In the genomic region with DNA sequence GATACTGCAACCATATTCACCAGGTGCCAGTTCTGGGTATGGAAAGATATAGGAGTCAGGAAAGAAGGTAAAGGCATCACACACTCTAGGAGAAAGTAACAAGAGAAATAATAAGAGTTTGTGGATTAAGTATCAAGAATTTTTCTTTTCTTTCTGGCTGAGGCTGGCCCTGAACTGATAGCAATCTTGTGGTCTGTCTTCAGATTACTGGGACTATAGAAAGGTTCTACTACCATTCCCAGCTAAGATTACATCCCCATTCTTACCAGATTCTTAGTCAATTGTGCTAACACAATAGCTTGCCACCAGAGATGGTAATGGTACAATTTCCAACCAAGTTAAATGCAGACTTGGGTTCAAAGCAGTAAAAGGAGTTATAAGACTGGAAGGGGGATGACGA, we compare ENCODE assay signal across 21 mouse cellular contexts.
DNase-seq lines count a peak whose midpoint lies in the region; ATAC-seq and TF ChIP-seq lines count a peak whose summit lies in the region.
"Had no signal": no experiment of that assay in that cellular context is flagged by ENCODE, and none has a peak within 500 bp of the region (broad histone marks: within the 10 kb centered on the region; RNA-seq: fewer than 3 reads in every experiment).

No protein-coding gene starts in this region.

- H3K4me2 ChIP-seq in heart, embryonic 12.5 days, result no peak overlapping the region
- H3K4me2 ChIP-seq in heart, embryonic 16.5 days (ENCODE audit: low read depth, low read length), result no peak overlapping the region
- H3K4me2 ChIP-seq in midbrain, embryonic 14.5 days (ENCODE audit: low read length), result no peak overlapping the region
- H3K4me2 ChIP-seq: embryonic facial prominence, embryonic 12.5 days; embryonic facial prominence, embryonic 15.5 days; hindbrain, embryonic 12.5 days; hindbrain, embryonic 15.5 days had no signal

- no peak for ATAC-seq in heart, embryonic 12.5 days (ENCODE audit: insufficient number of reproducible peaks, low FRiP score)
- ATAC-seq in heart, embryonic 16.5 days (replicated peaks; ENCODE audit: extremely low read depth, insufficient read depth, low FRiP score), result no peak
- ATAC-seq in midbrain, embryonic 14.5 days (ENCODE audit: low FRiP score, low TSS enrichment), result no peak
- ATAC-seq: forebrain, embryonic 14.5 days; forebrain, postnatal 0 days; Patski had no signal

- H3K79me2 ChIP-seq in MEL (ENCODE audit: control insufficient read depth, insufficient read depth, low read length, poor library complexity), result no peaks in the 10 kb centered on the region

- H3K4me1 ChIP-seq in heart, embryonic 12.5 days (replicated peaks), result peaks cover 94% of the 10 kb centered on the region
- peaks cover 92% of the 10 kb centered on the region for H3K4me1 ChIP-seq in heart, embryonic 16.5 days (ENCODE audit: control insufficient read depth, insufficient read depth, low read length)
- peaks cover 37 to 41% of the 10 kb centered on the region in 2 experiments for H3K4me1 ChIP-seq in MEL (ENCODE audit: control insufficient read depth in 1 of 2, insufficient read depth in 2 of 2, low read length in 2 of 2)
- 0 out of 2 replicates have a peak, but pooled peaks cover 7% of the 10 kb centered on the region for H3K4me1 ChIP-seq in midbrain, embryonic 14.5 days (ENCODE audit: control insufficient read depth, insufficient read depth, low read length)

- peak overlapping the region; percentile 91 for H3K27ac ChIP-seq in heart, embryonic 12.5 days (ENCODE audit: poor library complexity, severe bottlenecking)
- H3K27ac ChIP-seq in heart, embryonic 16.5 days (ENCODE audit: low read length), result peak overlapping the region; percentile 89
- no peak overlapping the region for H3K27ac ChIP-seq in MEL (ENCODE audit: control insufficient read depth, low read depth, low read length)
- no peak overlapping the region for H3K27ac ChIP-seq in midbrain, embryonic 14.5 days (replicated peaks; ENCODE audit: low read depth, low read length)
- H3K27ac ChIP-seq: embryonic facial prominence, embryonic 12.5 days; embryonic facial prominence, embryonic 15.5 days; hindbrain, embryonic 12.5 days; hindbrain, embryonic 15.5 days had no signal

- TF ChIP-seq RAD21 in MEL (IDR thresholded peaks at IDR 0.05; ENCODE audit: low read depth, low read length), result no peak

- WGBS in heart, embryonic 12.5 days, result 84% methylated on average over 1 of the region's 1 CpGs
- 86% methylated on average over 1 of the region's 1 CpGs for WGBS in heart, embryonic 16.5 days
- 75% methylated on average over 1 of the region's 1 CpGs for WGBS in midbrain, embryonic 14.5 days

- DNase-seq in heart, adult 18-20 months, result no peak
- no peak for DNase-seq in heart, adult 8-10 months (ENCODE audit: low spot score)
- DNase-seq in 416B (ENCODE audit: low read depth) (peak; percentile 34), MEL (ENCODE audit: low read depth, low spot score) (no peak)
- no peak for DNase-seq in midbrain, embryonic 14.5 days
- DNase-seq: adrenal gland, postnatal 10 days; adrenal gland, postnatal 36 days; cerebellum, adult 11 months; cerebellum, adult 9-11 months; cerebellum, postnatal 25 days; forebrain, postnatal 0 days; gastrocnemius, postnatal 14 days; heart, postnatal 10 days had no signal

- H3K4me3 ChIP-seq in heart, embryonic 12.5 days, result no peak overlapping the region
- no peak overlapping the region for H3K4me3 ChIP-seq in heart, embryonic 16.5 days (ENCODE audit: low read length)
- no peak overlapping the region for H3K4me3 ChIP-seq in MEL (ENCODE audit: control insufficient read depth in 1 of 2, insufficient read depth in 1 of 2, low read depth in 2 of 2, low read length in 2 of 2)
- H3K4me3 ChIP-seq in midbrain, embryonic 14.5 days (replicated peaks; ENCODE audit: low read depth, low read length), result no peak overlapping the region
- H3K4me3 ChIP-seq: embryonic facial prominence, embryonic 12.5 days; embryonic facial prominence, embryonic 15.5 days; hindbrain, embryonic 12.5 days; hindbrain, embryonic 15.5 days had no signal

- no peak for TF ChIP-seq CTCF in MEL (IDR thresholded peaks at IDR 0.05 in 2 of 3, conservative IDR thresholded peaks at IDR 0.05 in 1 of 3; ENCODE audit: control insufficient read depth in 1 of 3, insufficient read depth in 1 of 3, low read depth in 2 of 3, low read length in 3 of 3, poor library complexity in 1 of 3, severe bottlenecking in 1 of 3)

- peaks cover 12% of the 10 kb centered on the region for H3K36me3 ChIP-seq in heart, embryonic 12.5 days
- H3K36me3 ChIP-seq in heart, embryonic 16.5 days (ENCODE audit: control insufficient read depth, insufficient read depth), result peaks cover 8% of the 10 kb centered on the region
- peaks cover 0 to 59% of the 10 kb centered on the region in 2 experiments; a peak in 2 of 4 replicates for H3K36me3 ChIP-seq in MEL (ENCODE audit: control insufficient read depth in 1 of 2, insufficient read depth in 2 of 2, low read length in 2 of 2)
- H3K36me3 ChIP-seq in midbrain, embryonic 14.5 days (ENCODE audit: control insufficient read depth, insufficient read depth, low read length), result peaks cover 6% of the 10 kb centered on the region; the same call in 1 of the 2 replicates
- H3K36me3 ChIP-seq: embryonic facial prominence, embryonic 15.5 days; hindbrain, embryonic 15.5 days had no signal

- no peaks in the 10 kb centered on the region for H3K27me3 ChIP-seq in heart, embryonic 12.5 days (replicated peaks)
- no peaks in the 10 kb centered on the region for H3K27me3 ChIP-seq in heart, embryonic 16.5 days (ENCODE audit: control insufficient read depth, insufficient read depth, low read length)
- H3K27me3 ChIP-seq in MEL (ENCODE audit: control insufficient read depth in 1 of 2, insufficient read depth in 2 of 2, low read length in 2 of 2), result no peaks in the 10 kb centered on the region
- H3K27me3 ChIP-seq in midbrain, embryonic 14.5 days (ENCODE audit: control insufficient read depth, insufficient read depth, low read length), result no peaks in the 10 kb centered on the region
- H3K27me3 ChIP-seq: embryonic facial prominence, embryonic 12.5 days; embryonic facial prominence, embryonic 15.5 days; hindbrain, embryonic 12.5 days; hindbrain, embryonic 15.5 days; Patski had no signal

- no peaks in the 10 kb centered on the region for H3K9me3 ChIP-seq in heart, embryonic 12.5 days (replicated peaks)
- H3K9me3 ChIP-seq in heart, embryonic 16.5 days (replicated peaks; ENCODE audit: control insufficient read depth, low read length), result no peaks in the 10 kb centered on the region
- H3K9me3 ChIP-seq in MEL (replicated peaks; ENCODE audit: insufficient read depth, low read length), result no peaks in the 10 kb centered on the region
- H3K9me3 ChIP-seq in midbrain, embryonic 14.5 days (ENCODE audit: control insufficient read depth, low read length), result no peaks in the 10 kb centered on the region
- H3K9me3 ChIP-seq: embryonic facial prominence, embryonic 12.5 days; embryonic facial prominence, embryonic 15.5 days; hindbrain, embryonic 12.5 days; hindbrain, embryonic 15.5 days had no signal

- H3K9ac ChIP-seq in heart, embryonic 12.5 days, result no peak overlapping the region
- no peak overlapping the region for H3K9ac ChIP-seq in heart, embryonic 16.5 days (ENCODE audit: low read length)
- no peak overlapping the region for H3K9ac ChIP-seq in MEL (ENCODE audit: control insufficient read depth, low read depth, low read length, poor library complexity, severe bottlenecking)
- no peak overlapping the region for H3K9ac ChIP-seq in midbrain, embryonic 14.5 days (replicated peaks; ENCODE audit: low read length)
- H3K9ac ChIP-seq: embryonic facial prominence, embryonic 12.5 days; embryonic facial prominence, embryonic 15.5 days; forebrain, postnatal 0 days; hindbrain, embryonic 12.5 days; hindbrain, embryonic 15.5 days had no signal

- TF ChIP-seq EP300 in MEL (IDR thresholded peaks at IDR 0.05; ENCODE audit: low read depth in 1 of 2, low read length in 2 of 2), result no peak

- TF ChIP-seq POLR2A in MEL (IDR thresholded peaks at IDR 0.05; ENCODE audit: control insufficient read depth in 1 of 2, insufficient read depth in 1 of 2, low read depth in 1 of 2, low read length in 2 of 2, poor library complexity in 1 of 2), result no peak

TF ChIP-seq in MEL, 35 proteins besides CTCF, POLR2A, EP300 and RAD21 (continues in another document):
- TF ChIP-seq TBP (IDR thresholded peaks at IDR 0.05; ENCODE audit: low read depth, low read length), result no peak
- TF ChIP-seq SMC3 (IDR thresholded peaks at IDR 0.05; ENCODE audit: low read depth, low read length), result no peak
- TF ChIP-seq USF1 (IDR thresholded peaks at IDR 0.05; ENCODE audit: low read depth, low read length), result no peak
- TF ChIP-seq ETS1 (IDR thresholded peaks at IDR 0.05; ENCODE audit: low read depth, low read length), result no peak
- TF ChIP-seq KAT2A (conservative IDR thresholded peaks at IDR 0.05; ENCODE audit: low read depth, low read length), result no peak
- TF ChIP-seq HCFC1 (IDR thresholded peaks at IDR 0.05; ENCODE audit: low read depth, low read length), result no peak
- TF ChIP-seq SIN3A (IDR thresholded peaks at IDR 0.05; ENCODE audit: low read length), result peak; percentile 25; the same call in 1 of the 2 replicates
- TF ChIP-seq NRF1 (IDR thresholded peaks at IDR 0.05; ENCODE audit: insufficient read depth, low read depth, low read length, poor library complexity, severe bottlenecking), result no peak
- TF ChIP-seq RCOR1 (IDR thresholded peaks at IDR 0.05; ENCODE audit: low read depth, low read length), result peak; percentile 68
- TF ChIP-seq TAL1 (IDR thresholded peaks at IDR 0.05; ENCODE audit: low read length), result no peak
- TF ChIP-seq NELFE (IDR thresholded peaks at IDR 0.05; ENCODE audit: low read depth, low read length), result no peak
- TF ChIP-seq MAX (IDR thresholded peaks at IDR 0.05; ENCODE audit: low read length), result no peak
- TF ChIP-seq MEF2A (IDR thresholded peaks at IDR 0.05; ENCODE audit: extremely low read depth, insufficient replicate concordance, low read depth, low read length, poor library complexity, severe bottlenecking), result no peak
- TF ChIP-seq ZC3H11A (IDR thresholded peaks at IDR 0.05; ENCODE audit: low read depth, low read length), result no peak
- TF ChIP-seq GATA1 (IDR thresholded peaks at IDR 0.05; ENCODE audit: low read depth, low read length), result peak; percentile 52; the same call in 1 of the 2 replicates
- TF ChIP-seq CHD2 (IDR thresholded peaks at IDR 0.05; ENCODE audit: low read length), result no peak
- TF ChIP-seq E2F4 (IDR thresholded peaks at IDR 0.05; ENCODE audit: borderline replicate concordance, low read depth, low read length), result no peak
- no peak for TF ChIP-seq MYB (IDR thresholded peaks at IDR 0.05; ENCODE audit: low read depth, low read length)
- TF ChIP-seq TCF12 (IDR thresholded peaks at IDR 0.05; ENCODE audit: low read depth, low read length), result no peak
- no peak for TF ChIP-seq ZMIZ1 (IDR thresholded peaks at IDR 0.05; ENCODE audit: low read depth, low read length)
- TF ChIP-seq ZNF384 (IDR thresholded peaks at IDR 0.05; ENCODE audit: low read depth, low read length), result no peak
- TF ChIP-seq USF2 (IDR thresholded peaks at IDR 0.05; ENCODE audit: borderline replicate concordance in 1 of 2, insufficient read depth in 1 of 2, low read depth in 1 of 2, low read length in 2 of 2), result no peak
- TF ChIP-seq MAFK (IDR thresholded peaks at IDR 0.05; ENCODE audit: borderline replicate concordance, low read depth, low read length), result no peak

Comparison
In these comparisons a context has a peak if more than half of its experiments do, and no peak if none do; other contexts are left out.
1. H3K27ac ChIP-seq: peak in heart, embryonic 12.5 days (single experiment) and heart, embryonic 16.5 days (single experiment); none in MEL (single experiment) and midbrain, embryonic 14.5 days (single experiment).